Mouse (Mus musculus): Measurements from ENCODE around the gene Wdr92. TPM values are rescaled to one million over a fixed set of nuclear protein-coding genes. Genes with fewer than 3 reads are reported as not detected.
"Not testable (repeated sequence)": the region's sequence is repeated elsewhere in the genome, so short reads cannot be mapped to it uniquely, and the experiment has no call there.

The Wdr92 gene
- polyA plus RNA-seq, 1 experiment from 2014 or later, result 31.6 TPM

DNA sequence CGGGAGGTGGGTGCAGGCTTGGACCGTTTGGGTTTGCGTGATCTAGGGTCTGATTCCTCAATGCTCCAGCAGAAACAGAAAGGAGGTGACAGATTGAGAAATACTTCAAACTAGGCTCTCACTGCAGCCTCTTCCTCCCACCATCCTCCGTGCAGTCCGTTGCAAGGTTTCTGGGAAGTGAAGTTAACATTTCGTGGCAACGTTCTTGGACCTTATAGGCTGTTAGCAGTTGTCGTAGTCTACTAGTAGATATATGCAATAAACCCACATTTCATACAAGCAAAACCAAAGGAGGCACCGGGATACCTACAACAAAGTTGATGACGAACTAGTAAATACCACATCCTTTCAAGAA, 30.2 kb downstream of the Wdr92 start:
- Histone ChIP-seq H3K9me3 (no peaks in the 10 kb centered on the region), H3K4me2 (peak overlapping the region; percentile 78), H3K27me3 (no peaks in the 10 kb centered on the region), H3K4me1 (peaks cover 18% of the 10 kb centered on the region), H3K4me3 (peak overlapping the region; percentile 72), H3K36me3 (peaks cover 17% of the 10 kb centered on the region), H3K27ac (peak overlapping the region; percentile 78), H3K9ac (peak overlapping the region; percentile 81)
- no peak for ATAC-seq (ENCODE audit: insufficient number of reproducible peaks, insufficient read depth, low FRiP score, low TSS enrichment, low read depth)
- WGBS, result 2% methylated on average over 10 of the region's 10 CpGs

DNA sequence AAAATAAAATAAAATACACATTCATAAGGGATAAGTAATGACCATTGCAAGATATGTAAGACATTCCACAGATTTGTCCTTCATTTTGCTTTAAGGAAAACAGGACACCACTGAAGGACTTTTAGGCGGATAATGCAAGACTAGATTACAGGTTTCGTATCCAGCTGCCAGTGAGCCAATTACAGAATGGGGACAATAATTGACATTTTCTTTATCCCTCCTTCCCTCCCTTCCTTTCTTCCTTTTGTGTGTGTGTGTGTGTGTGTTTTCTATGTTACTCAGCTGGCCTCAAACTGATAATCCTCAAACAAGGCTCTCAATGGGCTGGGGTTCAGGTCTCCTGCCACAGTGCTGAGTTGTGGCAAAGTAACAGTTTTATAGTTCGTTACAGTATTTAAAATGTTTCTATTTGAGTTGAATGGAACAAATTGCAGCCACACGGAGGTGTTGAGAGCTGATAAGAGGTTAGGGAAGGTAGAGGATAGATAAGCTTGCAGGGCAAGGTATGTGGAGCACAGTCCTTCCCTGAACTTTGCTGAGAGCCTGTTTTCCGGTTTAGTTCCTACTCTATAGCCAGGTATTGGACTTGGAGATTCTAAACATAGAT, 31.1 kb downstream of the Wdr92 start:
- H3K27me3 ChIP-seq, result no peaks in the 10 kb centered on the region
- no peak overlapping the region for H3K27ac ChIP-seq
- 69% methylated on average over 5 of the region's 5 CpGs for WGBS
- peak overlapping the region; percentile 72 for H3K4me3 ChIP-seq
- no peak for ATAC-seq (ENCODE audit: insufficient number of reproducible peaks, insufficient read depth, low FRiP score, low TSS enrichment, low read depth)
- H3K9ac ChIP-seq, result peak overlapping the region; percentile 22; the same call in 1 of the 2 replicates
- no peaks in the 10 kb centered on the region for H3K9me3 ChIP-seq
- H3K4me1 ChIP-seq, result peaks cover 18% of the 10 kb centered on the region
- peaks cover 12% of the 10 kb centered on the region for H3K36me3 ChIP-seq
- H3K4me2 ChIP-seq, result peak overlapping the region; percentile 78

DNA sequence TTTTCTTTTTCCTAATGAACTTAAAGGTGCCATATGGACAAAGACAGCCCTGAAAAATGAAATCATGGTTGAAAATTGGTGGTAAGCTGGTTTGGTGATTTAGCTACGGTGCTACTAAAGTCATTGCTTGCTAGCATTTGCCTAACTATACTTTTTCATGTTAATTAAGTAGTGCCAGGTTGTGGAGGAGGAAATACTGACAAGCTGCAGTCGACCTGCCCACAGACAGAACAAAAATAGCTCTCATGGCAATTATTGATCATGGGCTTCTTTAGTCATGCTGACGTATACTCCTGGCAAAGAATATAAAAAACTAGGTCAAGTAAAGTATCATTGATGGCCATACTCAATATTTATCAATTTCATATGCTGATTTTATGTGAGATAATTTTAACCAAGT, 33.6 kb downstream of the Wdr92 start:
- peaks cover 14% of the 10 kb centered on the region for H3K4me1 ChIP-seq
- no peaks in the 10 kb centered on the region for H3K27me3 ChIP-seq
- WGBS, result 82% methylated on average over 3 of the region's 3 CpGs
- H3K4me2 ChIP-seq, result no peak overlapping the region
- H3K4me3 ChIP-seq, result no peak overlapping the region
- ATAC-seq (ENCODE audit: insufficient number of reproducible peaks, insufficient read depth, low FRiP score, low TSS enrichment, low read depth), result no peak
- no peaks in the 10 kb centered on the region for H3K36me3 ChIP-seq
- no peak overlapping the region for H3K27ac ChIP-seq
- no peak overlapping the region for H3K9ac ChIP-seq
- H3K9me3 ChIP-seq, result no peaks in the 10 kb centered on the region

DNA sequence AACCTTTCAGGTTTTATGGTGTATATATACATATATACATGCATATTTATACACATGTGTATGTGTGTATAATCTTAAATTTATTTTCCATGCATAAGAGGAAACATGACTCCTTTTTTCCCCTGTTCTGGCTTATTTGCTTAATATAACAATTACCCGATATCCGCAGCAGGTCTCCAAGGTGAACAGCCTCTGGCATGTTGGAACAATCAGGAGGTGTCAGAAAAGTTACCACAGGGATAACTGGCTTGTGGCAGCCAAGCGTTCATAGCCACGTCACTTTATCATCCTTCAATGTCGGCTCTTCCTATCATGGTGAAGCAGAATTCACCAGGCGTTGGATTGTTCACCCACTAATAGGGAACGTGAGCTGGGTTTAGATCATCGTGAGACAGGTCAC, 39.2 kb downstream of the Wdr92 start:
- no peak overlapping the region for H3K4me2 ChIP-seq
- no peak overlapping the region for H3K9ac ChIP-seq
- no peak overlapping the region for H3K4me3 ChIP-seq
- 94% methylated on average over 8 of the region's 8 CpGs for WGBS
- no peak for ATAC-seq (ENCODE audit: insufficient number of reproducible peaks, insufficient read depth, low FRiP score, low TSS enrichment, low read depth)
- no peaks in the 10 kb centered on the region for H3K4me1 ChIP-seq
- no peak overlapping the region for H3K27ac ChIP-seq
- no peaks in the 10 kb centered on the region for H3K9me3 ChIP-seq
- H3K36me3 ChIP-seq, result peaks cover 23% of the 10 kb centered on the region
- H3K27me3 ChIP-seq, result no peaks in the 10 kb centered on the region

DNA sequence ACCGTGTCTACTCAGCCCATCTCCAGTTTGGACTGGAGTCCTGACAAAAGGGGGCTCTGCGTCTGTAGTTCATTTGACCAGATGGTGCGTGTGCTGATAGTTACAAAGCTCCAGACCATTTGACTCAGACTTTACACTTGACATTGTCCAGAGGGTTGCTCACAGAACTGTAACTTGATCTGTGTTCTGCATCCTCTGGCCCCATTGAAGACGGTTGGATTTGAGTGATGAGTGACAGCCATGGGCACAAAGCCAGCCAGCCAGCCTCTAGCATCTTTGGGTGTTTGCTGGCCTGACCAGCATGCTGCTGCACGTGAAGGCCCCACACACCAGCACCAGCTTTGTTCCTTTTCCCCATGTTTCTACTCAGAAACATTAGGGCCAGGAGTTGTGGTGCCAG, 50.9 kb downstream of the Wdr92 start:
- H3K4me3 ChIP-seq, result no peak overlapping the region
- no peak overlapping the region for H3K9ac ChIP-seq
- H3K4me2 ChIP-seq, result no peak overlapping the region
- no peaks in the 10 kb centered on the region for H3K4me1 ChIP-seq
- 67% methylated on average over 5 of the region's 5 CpGs for whole genome bisulfite sequencing
- H3K36me3 ChIP-seq, result peaks cover 35% of the 10 kb centered on the region
- no peak overlapping the region for H3K27ac ChIP-seq
- no peaks in the 10 kb centered on the region for H3K9me3 ChIP-seq
- H3K27me3 ChIP-seq, result no peaks in the 10 kb centered on the region
- ATAC-seq (ENCODE audit: insufficient number of reproducible peaks, insufficient read depth, low FRiP score, low TSS enrichment, low read depth), result no peak

DNA sequence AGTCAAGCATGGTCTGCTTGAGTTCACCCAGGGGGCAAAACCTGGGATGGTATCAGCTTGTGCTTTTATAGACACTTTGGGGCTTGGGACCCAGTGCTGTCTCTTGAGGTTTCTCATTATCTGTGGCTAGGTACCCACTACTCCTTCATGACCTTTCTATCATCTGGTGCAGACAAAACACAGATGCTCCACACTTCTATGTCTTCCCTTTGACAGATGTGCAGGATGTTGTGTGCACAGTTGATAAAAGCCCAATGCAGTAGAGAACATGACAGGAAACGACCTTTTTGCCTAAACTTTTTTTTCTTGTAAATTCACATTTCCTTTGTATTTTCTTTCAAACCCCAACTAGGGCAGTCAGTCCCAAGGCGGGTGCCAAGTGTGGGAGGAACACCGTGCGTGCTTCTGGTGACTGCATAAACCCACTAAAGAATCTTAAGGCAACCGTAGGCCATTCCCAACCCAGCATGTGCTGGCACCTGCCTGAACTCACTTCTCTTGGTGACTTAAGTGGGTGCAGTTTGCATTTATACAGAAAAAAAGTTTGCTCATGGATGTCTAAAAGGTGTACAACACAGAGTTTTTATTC, 54.6 kb downstream of the Wdr92 start:
- H3K4me2 ChIP-seq, result no peak overlapping the region
- no peak for ATAC-seq (ENCODE audit: insufficient number of reproducible peaks, insufficient read depth, low FRiP score, low TSS enrichment, low read depth)
- H3K36me3 ChIP-seq, result peaks cover 19% of the 10 kb centered on the region
- H3K4me1 ChIP-seq, result no peaks in the 10 kb centered on the region
- H3K27ac ChIP-seq, result no peak overlapping the region
- WGBS, result 86% methylated on average over 5 of the region's 5 CpGs
- H3K9me3 ChIP-seq, result no peaks in the 10 kb centered on the region
- H3K9ac ChIP-seq, result no peak overlapping the region
- H3K4me3 ChIP-seq, result no peak overlapping the region
- H3K27me3 ChIP-seq, result no peaks in the 10 kb centered on the region

DNA sequence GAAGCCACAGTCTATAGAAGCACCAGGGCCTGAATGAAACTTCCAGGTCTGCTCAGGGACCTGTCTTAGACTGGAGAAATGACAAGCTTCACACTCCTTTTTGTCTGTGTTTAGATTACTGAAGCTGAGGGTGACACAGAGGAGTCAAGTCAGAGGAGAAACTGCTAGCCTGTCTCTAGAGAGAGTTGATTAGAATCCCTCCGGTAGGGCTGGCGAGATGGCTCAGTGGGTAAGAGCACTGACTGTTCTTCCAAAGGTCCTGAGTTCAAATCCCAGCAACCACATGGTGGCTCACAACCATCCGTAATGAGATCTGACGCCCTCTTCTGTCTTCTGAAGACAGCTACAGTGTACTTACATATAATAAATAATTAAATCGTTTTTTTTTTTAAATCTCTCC, 56.7 kb downstream of the Wdr92 start:
- not testable (repeated sequence) for H3K4me1 ChIP-seq; H3K9me3 ChIP-seq; ATAC-seq (ENCODE audit: insufficient number of reproducible peaks, insufficient read depth, low FRiP score, low TSS enrichment, low read depth)

DNA sequence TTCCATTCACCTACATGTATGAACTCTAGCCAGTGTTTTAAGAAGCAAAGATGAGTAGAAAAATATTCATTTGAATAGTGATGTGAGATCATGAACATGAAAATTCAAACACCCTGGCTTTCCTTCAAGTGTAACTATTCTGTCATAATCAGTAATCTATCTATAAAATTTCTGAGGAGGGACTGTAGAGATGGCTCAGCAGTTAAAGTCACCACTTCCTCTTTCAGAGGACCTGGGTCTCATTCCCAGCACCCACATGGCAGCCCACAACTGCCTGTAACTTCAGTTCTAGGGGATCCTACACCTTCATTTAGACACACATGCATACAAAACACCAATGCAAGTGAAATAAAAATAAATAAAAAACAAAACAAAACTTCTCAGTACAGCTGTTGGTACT, 66.8 kb downstream of the Wdr92 start:
- H3K9me3 ChIP-seq, result no peaks in the 10 kb centered on the region
- no peak for ATAC-seq (ENCODE audit: insufficient number of reproducible peaks, insufficient read depth, low FRiP score, low TSS enrichment, low read depth)

More for the DNA sequence above, 56.7 kb downstream of the Wdr92 start:
- not testable (repeated sequence) for H3K4me3 ChIP-seq, H3K4me2 ChIP-seq, H3K27me3 ChIP-seq, H3K9ac ChIP-seq, H3K36me3 ChIP-seq, H3K27ac ChIP-seq
- WGBS, result 83% methylated on average over 5 of the region's 5 CpGs

DNA sequence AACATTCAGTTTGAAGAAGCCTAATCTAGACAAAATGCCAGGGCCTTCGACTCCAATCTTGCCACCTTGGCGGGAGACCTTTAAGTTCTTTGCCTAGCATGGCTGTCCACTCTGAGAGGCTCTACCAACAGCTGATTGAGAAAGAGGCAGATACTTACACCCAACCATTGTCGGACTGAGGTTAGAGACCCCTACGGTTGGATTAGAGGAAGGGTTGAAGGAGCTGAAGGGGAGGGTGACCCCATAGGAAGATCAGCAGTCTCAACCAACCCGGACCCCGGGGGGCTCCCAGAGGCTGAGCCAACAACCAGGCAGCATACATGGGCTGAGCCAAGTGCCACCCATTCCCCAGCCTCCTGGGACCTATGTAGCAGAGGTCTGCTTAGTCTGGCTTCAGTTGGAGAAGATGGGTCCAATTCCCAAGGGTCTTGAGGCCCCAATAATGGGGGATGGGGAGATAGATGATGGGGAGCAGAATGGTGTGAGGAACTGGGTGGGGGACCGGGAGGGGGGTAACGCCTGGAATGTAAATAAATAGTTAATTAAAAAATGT, 75.0 kb downstream of the Wdr92 start:
- peak overlapping the region; percentile 82 for H3K4me3 ChIP-seq
- WGBS, result 66% methylated on average over 8 of the region's 8 CpGs
- H3K27me3 ChIP-seq, result no peaks in the 10 kb centered on the region
- no peak overlapping the region for H3K27ac ChIP-seq
- H3K4me1 ChIP-seq, result peaks cover 9% of the 10 kb centered on the region
- H3K9me3 ChIP-seq, result no peaks in the 10 kb centered on the region
- H3K4me2 ChIP-seq, result peak overlapping the region; percentile 71
- H3K36me3 ChIP-seq, result no peaks in the 10 kb centered on the region
- H3K9ac ChIP-seq, result peak overlapping the region; percentile 88; the same call in 1 of the 2 replicates
- peak; percentile 66 for ATAC-seq (ENCODE audit: insufficient number of reproducible peaks, insufficient read depth, low FRiP score, low TSS enrichment, low read depth)

More for the DNA sequence above, 66.8 kb downstream of the Wdr92 start:
- H3K27me3 ChIP-seq, result no peaks in the 10 kb centered on the region
- H3K4me3 ChIP-seq, result no peak overlapping the region
- H3K4me2 ChIP-seq, result no peak overlapping the region
- H3K27ac ChIP-seq, result no peak overlapping the region
- no peaks in the 10 kb centered on the region for H3K4me1 ChIP-seq
- H3K9ac ChIP-seq, result no peak overlapping the region
- no peaks in the 10 kb centered on the region for H3K36me3 ChIP-seq

DNA sequence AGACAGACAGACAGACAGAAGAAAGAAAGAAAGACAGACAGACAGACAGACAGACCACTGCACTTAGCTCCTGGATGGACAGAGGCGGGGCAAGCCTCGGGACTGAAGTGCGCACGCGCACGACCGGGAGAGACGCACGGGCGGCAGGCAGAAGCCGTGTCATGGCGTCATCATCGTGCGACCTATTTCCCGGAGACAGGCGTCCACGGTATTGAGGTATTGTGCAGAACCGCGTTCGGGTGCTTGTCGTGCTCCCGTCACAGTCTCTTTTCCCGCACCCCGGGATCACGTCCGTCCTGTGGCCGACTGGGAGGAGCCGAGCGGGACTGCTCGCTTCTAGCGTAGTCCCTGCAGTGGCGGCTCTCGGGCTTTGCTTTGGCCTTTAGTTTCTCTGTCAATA, 75.5 kb downstream of the Wdr92 start, which contains the start of gene C1d:
C1d (plus strand) TSS at position 137 of the 400 bp plus-strand sequence.
- peak within 1 kb of the TSS; percentile 82 for H3K4me3 ChIP-seq
- WGBS, result 0% methylated on average over 33 of the region's 33 CpGs
- H3K4me2 ChIP-seq, result peak within 1 kb of the TSS; percentile 71
- H3K9ac ChIP-seq, result peak within 1 kb of the TSS; percentile 88
- peak; percentile 79 for ATAC-seq (ENCODE audit: insufficient number of reproducible peaks, insufficient read depth, low FRiP score, low TSS enrichment, low read depth)
- H3K27me3 ChIP-seq, result no peaks in the 10 kb centered on the region
- peaks cover 9% of the 10 kb centered on the region for H3K4me1 ChIP-seq
- H3K36me3 ChIP-seq, result no peaks in the 10 kb centered on the region
- peak within 1 kb of the TSS; percentile 90 for H3K27ac ChIP-seq
- H3K9me3 ChIP-seq, result no peaks in the 10 kb centered on the region

DNA sequence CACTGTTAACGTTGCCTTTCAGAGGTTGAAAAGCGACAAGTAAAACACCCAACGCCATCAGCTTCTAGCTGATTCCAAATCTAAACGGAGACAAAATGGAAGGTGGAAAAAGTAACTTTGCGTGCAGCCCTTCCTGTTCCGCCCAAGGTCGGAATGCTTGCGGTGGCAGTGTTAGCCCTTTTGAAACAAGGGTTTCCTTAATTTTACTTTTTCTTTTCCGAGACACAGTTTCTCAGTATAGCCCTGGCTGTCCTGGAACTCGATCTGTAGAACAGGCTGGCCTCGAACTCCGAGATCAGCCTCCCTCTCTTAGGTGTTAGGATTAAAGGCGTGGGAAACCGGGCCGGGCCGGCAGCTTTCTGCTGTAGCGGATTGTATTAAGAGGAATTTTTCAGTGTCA, 76.0 kb downstream of the Wdr92 start:
- H3K27ac ChIP-seq, result peak overlapping the region; percentile 90
- WGBS, result under 1% methylated on average over 17 of the region's 17 CpGs
- no peaks in the 10 kb centered on the region for H3K27me3 ChIP-seq
- H3K36me3 ChIP-seq, result no peaks in the 10 kb centered on the region
- H3K4me1 ChIP-seq, result peaks cover 9% of the 10 kb centered on the region
- peak overlapping the region; percentile 71 for H3K4me2 ChIP-seq
- H3K9me3 ChIP-seq, result no peaks in the 10 kb centered on the region
- no peak for ATAC-seq (ENCODE audit: insufficient number of reproducible peaks, insufficient read depth, low FRiP score, low TSS enrichment, low read depth)
- H3K9ac ChIP-seq, result peak overlapping the region; percentile 88
- H3K4me3 ChIP-seq, result peak overlapping the region; percentile 82

DNA sequence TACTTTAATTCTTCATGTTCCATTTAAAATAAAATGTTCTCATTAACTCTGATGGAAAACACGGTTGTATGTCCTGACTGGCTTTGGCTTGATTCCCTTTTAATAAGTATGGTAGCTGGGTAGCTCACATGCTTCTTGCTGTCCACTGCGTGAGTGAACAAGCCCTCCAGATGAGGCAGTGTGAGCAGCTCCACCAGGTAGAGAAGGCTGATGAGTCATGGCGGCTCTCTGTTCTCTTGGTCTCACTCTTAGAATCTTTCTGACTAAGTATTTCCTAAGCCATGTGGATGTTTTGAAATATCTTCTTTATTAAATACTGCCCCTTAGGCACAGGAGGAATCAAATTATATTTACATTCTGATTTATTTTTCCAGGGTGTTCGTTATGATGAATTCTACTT, 85.3 kb downstream of the Wdr92 start:
- 78% methylated on average over 4 of the region's 4 CpGs for WGBS
- peaks cover 12% of the 10 kb centered on the region for H3K36me3 ChIP-seq
- H3K9ac ChIP-seq, result no peak overlapping the region
- H3K27ac ChIP-seq, result no peak overlapping the region
- no peaks in the 10 kb centered on the region for H3K4me1 ChIP-seq
- ATAC-seq (ENCODE audit: insufficient number of reproducible peaks, insufficient read depth, low FRiP score, low TSS enrichment, low read depth), result no peak
- H3K4me2 ChIP-seq, result no peak overlapping the region
- H3K9me3 ChIP-seq, result no peaks in the 10 kb centered on the region
- no peak overlapping the region for H3K4me3 ChIP-seq
- H3K27me3 ChIP-seq, result no peaks in the 10 kb centered on the region

Measured in embryonic facial prominence, embryonic 13.5 days (tissue).